Mouse (Mus musculus) embryonic facial prominence, embryonic 12.5 days (tissue): ENCODE data around the gene Izumo4. TPM values are rescaled to one million over a fixed set of nuclear protein-coding genes. Genes with fewer than 3 reads are reported as not detected.

Source experiments
- ATAC-seq: fragments of 200-750 bp; cut with Nextera tagmentation; 2 replicates; pipeline ENCODE4 v1.8.0; 2017; ENCODE audit not compliant: insufficient number of reproducible peaks, insufficient read depth, low FRiP score, low TSS enrichment
- H3K27ac ChIP-seq: fragments of 300-500 bp; sonication (generic); 2 replicates; pipeline ENCODE4 v1.5.1; 2016; ENCODE audit warnings: mild to moderate bottlenecking
- H3K27me3 ChIP-seq: fragments of 300-500 bp; sonication (generic); 2 replicates; pipeline ENCODE4 v1.6.1; 2016; ENCODE audit warnings: mild to moderate bottlenecking, moderate library complexity
- H3K36me3 ChIP-seq: fragments of 300-500 bp; sonication (generic); 2 replicates; pipeline ENCODE4 v1.6.1; 2016; ENCODE audit warnings: mild to moderate bottlenecking
- H3K4me1 ChIP-seq: fragments of 300-500 bp; sonication (generic); 2 replicates; pipeline ENCODE4 v1.6.1; 2016
- H3K4me2 ChIP-seq: fragments of 300-500 bp; sonication (generic); replicated peaks from 2 replicates; pipeline ENCODE4 v1.6.1; 2016; ENCODE audit warnings: mild to moderate bottlenecking, moderate library complexity
- H3K4me3 ChIP-seq: fragments of 300-500 bp; sonication (generic); 2 replicates; pipeline ENCODE4 v1.5.1; 2016; ENCODE audit warnings: mild to moderate bottlenecking
- H3K9ac ChIP-seq: fragments of 300-500 bp; sonication (generic); 2 replicates; pipeline ENCODE4 v1.6.1; 2016; ENCODE audit warnings: mild to moderate bottlenecking, moderate library complexity
- H3K9me3 ChIP-seq: fragments of 300-500 bp; sonication (generic); 2 replicates; pipeline ENCODE4 v1.6.1; 2016; ENCODE audit warnings: mild to moderate bottlenecking, moderate library complexity
- WGBS: fragments of 180-500 bp; shearing (Covaris S2); methylation state at CpG from one replicate; pipeline ENCODE4 v1.1.7; 2016; 5-methylcytosine and 5-hydroxymethylcytosine counted together
- polyA plus RNA-seq: library from polyadenylated mRNA; unstranded; fragments of >200 nt; fragmentation: Nextera tagmentation; extraction: Ambion mirVana; gene quantifications from 2 replicates; pipeline ENCODE4 v1.2.1, GENCODE M21; 2016

Izumo4 gene
- polyA plus RNA-seq, result 20.5 and 23.6 TPM in 2 replicates

GRCm38 (mm10) chr10:80701721-80702535 is at the start of gene Izumo4, which contains the start of gene Mob3a:
Gene Izumo4 (plus strand): TSS chr10:80702184.
Gene Mob3a (minus strand): TSS chr10:80701977.
- Histone ChIP-seq H3K9me3 (no peaks in the 10 kb centered on the region), H3K27ac (peak within 1 kb of the TSS; percentile 82), H3K4me1 (peaks cover 25% of the 10 kb centered on the region), H3K27me3 (no peaks in the 10 kb centered on the region), H3K9ac (peak within 1 kb of the TSS; percentile 58), H3K4me2 (peak within 1 kb of the TSS; percentile 68), H3K36me3 (peaks cover 17% of the 10 kb centered on the region), H3K4me3 (peak within 1 kb of the TSS; percentile 64)
- ATAC-seq, result peak; percentile 96
- under 1% methylated on average over 59 of the region's 59 CpGs for WGBS

DNA sequence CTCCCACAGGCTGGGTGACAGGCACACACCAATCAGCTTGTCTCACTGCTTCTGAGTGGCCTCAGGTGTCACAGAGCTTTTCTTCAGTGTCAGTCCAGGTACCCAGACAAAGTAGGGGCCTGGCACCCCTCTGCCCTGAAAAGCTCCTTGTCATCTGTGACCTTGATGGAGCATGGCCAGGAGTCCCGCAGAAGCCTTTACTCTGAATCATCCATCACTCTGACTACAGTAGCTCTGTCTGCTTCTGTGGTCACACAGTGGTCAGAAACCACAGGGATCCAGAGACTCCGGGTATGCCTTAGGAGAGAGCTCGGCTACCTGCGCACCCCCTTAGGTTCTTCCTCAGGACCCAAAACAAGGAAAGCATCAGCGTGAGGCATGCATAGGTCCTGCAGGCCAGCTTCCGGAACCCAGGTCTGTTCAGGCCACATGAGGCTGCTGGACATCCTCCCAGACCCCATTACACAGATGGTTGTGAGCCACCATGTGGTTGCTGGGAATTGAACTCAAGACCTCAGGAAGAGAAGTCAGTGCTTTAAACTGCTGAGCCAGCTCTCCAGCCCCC is 48.7 kb upstream of the Izumo4 start:
- no peak for ATAC-seq
- peaks cover 14% of the 10 kb centered on the region for H3K36me3 ChIP-seq
- H3K27me3 ChIP-seq, result no peaks in the 10 kb centered on the region
- H3K9ac ChIP-seq, result no peak overlapping the region
- H3K9me3 ChIP-seq, result no peaks in the 10 kb centered on the region
- H3K27ac ChIP-seq, result no peak overlapping the region
- no peak overlapping the region for H3K4me2 ChIP-seq
- no peak overlapping the region for H3K4me3 ChIP-seq
- WGBS, result 92% methylated on average over 6 of the region's 6 CpGs
- peaks cover 23% of the 10 kb centered on the region for H3K4me1 ChIP-seq

- Histone ChIP-seq H3K9ac (0 out of 2 replicates have a peak overlapping the region, but pooled peaks have one; percentile 99), H3K27ac (no peak overlapping the region), H3K36me3 (peaks cover 11% of the 10 kb centered on the region), H3K4me2 (peak overlapping the region; percentile 89), H3K4me1 (peaks cover 23% of the 10 kb centered on the region), H3K4me3 (no peak overlapping the region; the same call in 1 of the 2 replicates), H3K9me3 (no peaks in the 10 kb centered on the region), H3K27me3 (no peaks in the 10 kb centered on the region)
- no peak for ATAC-seq
- 82% methylated on average over 6 of the region's 6 CpGs for WGBS
Observed at GRCm38 (mm10) chr10:80654866-80655265, 47.1 kb upstream of the Izumo4 start.

GRCm38 (mm10) chr10:80655406-80656129 is 46.4 kb upstream of the Izumo4 start:
- Histone ChIP-seq H3K36me3 (peaks cover 9% of the 10 kb centered on the region), H3K27me3 (no peaks in the 10 kb centered on the region), H3K4me1 (peaks cover 23% of the 10 kb centered on the region), H3K4me3 (peak overlapping the region; percentile 94), H3K9ac (peak overlapping the region; percentile 99), H3K9me3 (no peaks in the 10 kb centered on the region), H3K27ac (peak overlapping the region; percentile 87), H3K4me2 (peak overlapping the region; percentile 89)
- ATAC-seq, result peak; percentile 61
- 8% methylated on average over 12 of the region's 12 CpGs for WGBS

GRCm38 (mm10) chr10:80656130-80656862 is 45.7 kb upstream of the Izumo4 start:
- 2% methylated on average over 70 of the region's 72 CpGs for WGBS
- Histone ChIP-seq H3K9ac (peak overlapping the region; percentile 99), H3K27me3 (no peaks in the 10 kb centered on the region), H3K4me3 (peak overlapping the region; percentile 94), H3K4me1 (peaks cover 23% of the 10 kb centered on the region), H3K27ac (peak overlapping the region; percentile 93), H3K9me3 (no peaks in the 10 kb centered on the region), H3K4me2 (peak overlapping the region; percentile 89), H3K36me3 (0 out of 2 replicates have a peak, but pooled peaks cover 1% of the 10 kb centered on the region)
- ATAC-seq, result peak; percentile 79

DNA sequence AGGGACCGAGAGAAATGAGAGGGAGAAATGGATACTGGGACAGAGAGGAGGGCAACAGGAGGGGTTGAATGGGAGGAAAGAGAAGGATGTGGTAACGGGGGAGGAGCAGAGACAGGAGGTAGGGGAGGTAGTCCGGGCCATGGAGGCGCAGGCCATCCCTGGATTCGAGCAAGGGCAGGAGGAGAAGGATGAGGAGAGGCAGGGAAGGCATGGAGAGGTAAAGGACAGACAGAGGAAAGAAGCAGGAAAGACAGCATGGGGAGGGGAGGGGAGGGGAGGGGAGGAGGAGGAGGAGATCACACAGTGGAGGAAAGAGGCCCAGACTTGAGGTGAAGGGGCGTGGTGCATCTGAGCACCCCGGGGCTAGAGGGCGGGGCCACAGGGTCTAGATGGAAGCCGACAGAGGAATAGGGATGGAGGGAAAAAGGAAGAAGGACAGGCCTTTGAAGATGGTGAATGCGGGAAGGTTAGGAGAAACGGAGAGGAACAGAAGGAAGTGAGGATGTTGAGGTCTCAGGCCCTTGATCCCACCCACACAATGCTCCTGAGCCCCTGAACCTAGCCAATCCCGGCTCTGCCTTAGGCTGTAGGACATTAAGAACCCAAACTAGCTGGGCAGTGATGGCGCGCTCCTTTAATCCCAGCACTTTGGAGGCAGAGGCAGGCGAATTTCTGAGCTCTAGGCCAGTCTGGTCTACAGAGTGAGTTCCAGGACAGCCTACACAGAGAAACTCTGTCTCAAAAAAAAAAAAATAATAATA is 44.9 kb upstream of the Izumo4 start, which contains the start of gene Btbd2:
TSS of gene Btbd2 (minus strand) at position 209 of the 761 bp plus-strand sequence.
- Histone ChIP-seq H3K4me1 (peaks cover 23% of the 10 kb centered on the region), H3K4me2 (peak within 1 kb of the TSS; percentile 89), H3K36me3 (no peaks in the 10 kb centered on the region), H3K27ac (peak within 1 kb of the TSS; percentile 93), H3K9me3 (no peaks in the 10 kb centered on the region), H3K4me3 (peak within 1 kb of the TSS; percentile 94), H3K27me3 (no peaks in the 10 kb centered on the region), H3K9ac (peak within 1 kb of the TSS; percentile 99)
- ATAC-seq, result peak; percentile 57
- 16% methylated on average over 15 of the region's 15 CpGs for WGBS

- Histone ChIP-seq H3K4me3 (no peak overlapping the region), H3K27ac (no peak overlapping the region), H3K4me2 (no peak overlapping the region), H3K9ac (no peak overlapping the region), H3K36me3 (no peaks in the 10 kb centered on the region), H3K9me3 (no peaks in the 10 kb centered on the region), H3K4me1 (peaks cover 27% of the 10 kb centered on the region), H3K27me3 (no peaks in the 10 kb centered on the region)
- 86% methylated on average over 14 of the region's 14 CpGs for WGBS
- ATAC-seq, result no peak
Observed at GRCm38 (mm10) chr10:80658194-80658840, 43.7 kb upstream of the Izumo4 start.

- WGBS, result 69% methylated on average over 4 of the region's 4 CpGs
- H3K9me3 ChIP-seq, result no peaks in the 10 kb centered on the region
- peaks cover 27% of the 10 kb centered on the region for H3K4me1 ChIP-seq
- no peaks in the 10 kb centered on the region for H3K36me3 ChIP-seq
- no peak overlapping the region for H3K4me3 ChIP-seq
- no peak for ATAC-seq
- no peak overlapping the region for H3K27ac ChIP-seq
- H3K9ac ChIP-seq, result no peak overlapping the region
- no peak overlapping the region for H3K4me2 ChIP-seq
- H3K27me3 ChIP-seq, result no peaks in the 10 kb centered on the region
Observed at GRCm38 (mm10) chr10:80658841-80659202, 43.2 kb upstream of the Izumo4 start.

DNA sequence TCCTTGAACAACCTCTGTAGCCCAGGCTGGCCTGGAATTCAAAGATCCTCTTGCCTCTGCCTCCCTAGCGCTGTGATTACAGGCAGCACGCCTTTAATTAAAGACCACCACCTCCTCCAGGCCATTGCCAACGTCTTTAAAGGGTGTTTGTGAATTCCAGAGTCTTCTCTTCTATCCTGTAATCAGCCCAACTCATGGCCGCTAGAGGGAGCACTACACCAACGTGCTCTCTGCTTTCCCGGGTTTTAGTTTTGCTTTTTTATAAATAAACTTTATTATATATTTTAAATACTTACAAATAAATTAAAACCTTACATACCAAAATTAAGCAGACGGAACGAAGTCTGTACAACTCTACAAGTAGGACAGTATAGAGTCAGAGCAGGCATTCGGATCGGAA is 42.8 kb upstream of the Izumo4 start:
- Histone ChIP-seq H3K9me3 (no peaks in the 10 kb centered on the region), H3K4me2 (no peak overlapping the region), H3K36me3 (no peaks in the 10 kb centered on the region), H3K27ac (no peak overlapping the region), H3K9ac (no peak overlapping the region), H3K4me1 (peaks cover 26% of the 10 kb centered on the region), H3K27me3 (no peaks in the 10 kb centered on the region), H3K4me3 (no peak overlapping the region)
- no peak for ATAC-seq
- WGBS, result 14% methylated on average over 10 of the region's 10 CpGs

DNA sequence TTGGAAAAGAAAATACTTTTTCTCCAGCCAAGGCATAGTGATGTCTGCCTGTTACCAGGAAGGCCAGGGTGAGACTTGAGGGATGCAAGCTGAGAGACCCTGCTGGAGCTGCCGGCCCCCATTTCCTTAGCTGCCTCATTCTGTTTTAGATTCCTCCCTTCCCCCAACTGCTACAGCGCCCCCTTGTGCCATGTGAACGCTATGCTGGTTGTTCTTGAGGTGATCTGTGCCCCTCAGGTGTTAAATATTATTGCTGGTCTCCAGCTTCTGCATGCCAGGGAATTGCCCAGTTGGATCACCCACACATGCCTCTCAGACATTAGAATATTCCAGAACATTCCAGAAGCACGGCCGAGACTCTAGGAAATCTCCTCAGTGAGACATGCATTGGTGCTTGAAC is 40.8 kb upstream of the Izumo4 start:
- Histone ChIP-seq H3K36me3 (peaks cover 7% of the 10 kb centered on the region; the same call in 1 of the 2 replicates), H3K4me2 (no peak overlapping the region), H3K9me3 (no peaks in the 10 kb centered on the region), H3K4me1 (peaks cover 22% of the 10 kb centered on the region), H3K27ac (no peak overlapping the region), H3K27me3 (no peaks in the 10 kb centered on the region), H3K9ac (no peak overlapping the region), H3K4me3 (no peak overlapping the region)
- ATAC-seq, result no peak
- 32% methylated on average over 5 of the region's 5 CpGs for WGBS
